In the genomic region with DNA sequence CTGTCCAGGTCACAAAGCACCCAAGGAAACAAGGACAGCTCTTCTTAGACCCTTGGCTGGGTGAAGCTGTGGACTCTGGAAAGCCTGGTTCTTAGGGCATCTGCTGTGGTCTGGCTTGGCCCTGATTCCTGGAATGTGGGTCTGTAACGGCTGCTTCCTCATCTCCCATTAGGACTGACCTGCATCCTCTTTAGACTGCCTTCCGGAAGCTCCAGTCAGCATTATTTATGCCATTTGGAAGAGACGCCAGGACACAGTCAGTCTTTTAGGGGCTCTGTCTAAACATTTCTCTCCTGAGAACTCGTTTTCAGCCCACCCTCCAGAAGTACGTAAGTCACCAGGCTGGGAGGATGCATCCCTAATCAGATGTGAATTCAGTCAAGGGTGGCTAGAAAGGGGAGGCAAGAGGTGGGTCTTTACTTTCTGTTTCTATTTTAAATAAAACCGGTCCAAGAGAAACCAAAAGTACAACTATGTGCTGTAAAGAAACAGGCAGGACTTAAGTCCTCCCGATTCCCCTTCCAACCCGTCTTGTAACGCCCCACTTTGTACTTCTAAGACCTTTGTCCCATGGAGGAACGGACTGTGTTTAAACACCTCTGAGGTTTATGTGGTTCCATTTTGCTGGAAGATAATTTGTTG, we compare ENCODE assay signal across 10 mouse cellular contexts. TPM values are rescaled to one million over a fixed set of nuclear protein-coding genes. Genes with fewer than 3 reads are reported as not detected.
DNase-seq lines count a peak whose midpoint lies in the region; ATAC-seq and TF ChIP-seq lines count a peak whose summit lies in the region.
"Had no signal": no experiment of that assay in that cellular context is flagged by ENCODE, and none has a peak within 500 bp of the region (broad histone marks: within the 10 kb centered on the region; RNA-seq: fewer than 3 reads in every experiment).

No protein-coding gene starts in this region.

- peak overlapping the region; percentile 38 for H3K9ac ChIP-seq in heart, adult 2 months (ENCODE audit: low read depth, low read length)
- H3K9ac ChIP-seq in kidney, embryonic 15.5 days, result no peak overlapping the region
- H3K9ac ChIP-seq: midbrain, embryonic 12.5 days had no signal

- H3K79me2 ChIP-seq in heart, adult 2 months (replicated peaks; ENCODE audit: control insufficient read depth, insufficient read depth, low read length), result no peaks in the 10 kb centered on the region
- no peaks in the 10 kb centered on the region for H3K79me2 ChIP-seq in macrophage (ENCODE audit: inconsistent target)

- peak overlapping the region; percentile 33 for H3K4me2 ChIP-seq in kidney, embryonic 15.5 days
- H3K4me2 ChIP-seq: midbrain, embryonic 12.5 days had no signal

- no peak for TF ChIP-seq CTCF in heart, adult 2 months (IDR thresholded peaks at IDR 0.05)

- H3K9me3 ChIP-seq in kidney, embryonic 15.5 days (replicated peaks), result no peaks in the 10 kb centered on the region
- H3K9me3 ChIP-seq: midbrain, embryonic 12.5 days had no signal

- 38% methylated on average over 10 of the region's 10 CpGs for WGBS in heart, adult 2 months
- WGBS in kidney, embryonic 15.5 days, result 34% methylated on average over 10 of the region's 10 CpGs
- 21% methylated on average over 10 of the region's 10 CpGs for WGBS in macrophage (ENCODE audit: missing documents)

- H3K27ac ChIP-seq in heart, adult 2 months, result peak overlapping the region; percentile 76
- peak overlapping the region; percentile 89 for H3K27ac ChIP-seq in kidney, embryonic 15.5 days
- H3K27ac ChIP-seq in macrophage, result no peak overlapping the region
- H3K27ac ChIP-seq: midbrain, embryonic 12.5 days had no signal

- H3K36me3 ChIP-seq in heart, adult 2 months (ENCODE audit: control insufficient read depth, insufficient read depth, low read length), result no peaks in the 10 kb centered on the region
- H3K36me3 ChIP-seq in kidney, embryonic 15.5 days, result peaks cover 24% of the 10 kb centered on the region
- H3K36me3 ChIP-seq in macrophage (ENCODE audit: inconsistent target), result peaks cover 11% of the 10 kb centered on the region; the same call in 1 of the 2 replicates

- peaks cover 18% of the 10 kb centered on the region for H3K4me1 ChIP-seq in heart, adult 2 months (ENCODE audit: control insufficient read depth, insufficient read depth, low read length)
- H3K4me1 ChIP-seq in kidney, embryonic 15.5 days, result peaks cover 50% of the 10 kb centered on the region
- H3K4me1 ChIP-seq: midbrain, embryonic 12.5 days had no signal

- no peaks in the 10 kb centered on the region for H3K27me3 ChIP-seq in heart, adult 2 months (ENCODE audit: control insufficient read depth, insufficient read depth, low read length)
- H3K27me3 ChIP-seq in kidney, embryonic 15.5 days, result no peaks in the 10 kb centered on the region
- H3K27me3 ChIP-seq: midbrain, embryonic 12.5 days had no signal

- ATAC-seq in kidney, embryonic 15.5 days (replicated peaks; ENCODE audit: low FRiP score), result peak; percentile 34

- intact Hi-C loops in heart, adult 2 months (cut with DNase I), result no loop called here

- peak overlapping the region; percentile 30 for H3K4me3 ChIP-seq in heart, adult 2 months
- H3K4me3 ChIP-seq in kidney, embryonic 15.5 days (replicated peaks), result peak overlapping the region; percentile 3; the same call in 1 of the 2 replicates
- H3K4me3 ChIP-seq in macrophage (ENCODE audit: inconsistent target), result peak overlapping the region; percentile 10; the same call in 1 of the 2 replicates
- H3K4me3 ChIP-seq: midbrain, embryonic 12.5 days had no signal

- DNase-seq in heart, adult 2 months, result no peak
- no peak for DNase-seq in heart, postnatal 4 days
- DNase-seq in Muller cell, postnatal 12 days (ENCODE audit: inconsistent ontology term), result peak; percentile 89
- no peak for DNase-seq in gastrocnemius, postnatal 10 days
- no peak for DNase-seq in left cerebral cortex, adult 18-20 months (ENCODE audit: low spot score in 2 of 2)
- DNase-seq in frontal cortex, postnatal 14 days (ENCODE audit: low spot score in 2 of 2), result no peak
- DNase-seq: cerebellum, adult 2 months had no signal

- no peak for TF ChIP-seq EP300 in heart, adult 2 months (IDR thresholded peaks at IDR 0.05; ENCODE audit: insufficient read depth, low read depth, low read length)

- no peak; the same call in 1 of the 2 replicates for TF ChIP-seq POLR2A in heart, adult 2 months (IDR thresholded peaks at IDR 0.05; ENCODE audit: insufficient read depth, low read depth, low read length)

RNA-seq across cellular contexts. Expression of a gene that starts 25.3 kb away (rescaled TPM):
- total RNA-seq in heart, adult 2 months (2021), result 1 to 10 TPM; 2.6 to 2.7 TPM
- polyA plus RNA-seq in heart, adult 2 months (2012; rRNA removed), result 1.4 and 1.6 TPM in 2 replicates
- total RNA-seq in heart, postnatal 4 days (2021), result 1 to 10 TPM; 1.5 to 1.8 TPM
- polyA plus RNA-seq in kidney, embryonic 15.5 days (2015; fragmentation: Nextera tagmentation; extraction: Ambion mirVana), result 1.6 and 2.0 TPM in 2 replicates
- total RNA-seq in macrophage (2018; cell fraction: chromatin; rRNA removed), result 1 to 10 TPM in 17 of 26 experiments, under 1 TPM in 3, not detected in 6; 0.81 to 3.8 (median 2.5) TPM
- 1 to 10 TPM in 15 of 26 experiments, under 1 TPM in 11; 0.52 to 1.9 (median 1.1) TPM for total RNA-seq in macrophage (2018; cell fraction: cytosol; rRNA removed)
- 1 to 10 TPM in 18 of 26 experiments, under 1 TPM in 5, not detected in 3; 0.52 to 3.9 (median 1.9) TPM for total RNA-seq in macrophage (2018; cell fraction: nucleus; rRNA removed)
- polyA plus RNA-seq in macrophage (2018), result 0.10 to 1.4 TPM (median 1.3 TPM) in 3 replicates
- total RNA-seq in gastrocnemius, postnatal 10 days (2021), result 1 to 10 TPM; 1.2 to 1.4 TPM
- 1 to 10 TPM; 2.1 to 2.5 TPM for total RNA-seq in left cerebral cortex, adult 18-20 months (2021)

RNA-seq across cellular contexts. Expression of a gene that starts 28.5 kb away (rescaled TPM):
- not detected for total RNA-seq in heart, adult 2 months (2021)
- polyA plus RNA-seq in heart, adult 2 months (2012; rRNA removed), result 0.26 and 0.86 TPM in 2 replicates
- not detected for total RNA-seq in heart, postnatal 4 days (2021)
- 0.06 TPM in 2 replicates for polyA plus RNA-seq in kidney, embryonic 15.5 days (2015; fragmentation: Nextera tagmentation; extraction: Ambion mirVana)
- total RNA-seq in macrophage (2018; cell fraction: chromatin; rRNA removed), result under 1 TPM in 8 of 26 experiments, not detected in 18; 0.30 to 0.84 (median 0.45) TPM
- total RNA-seq in macrophage (2018; cell fraction: cytosol; rRNA removed), result under 1 TPM in 22 of 26 experiments, not detected in 4; 0.06 to 0.59 (median 0.24) TPM
- 1 to 10 TPM in 1 of 26 experiments, under 1 TPM in 12, not detected in 13; 0.09 to 1.0 (median 0.33) TPM for total RNA-seq in macrophage (2018; cell fraction: nucleus; rRNA removed)
- polyA plus RNA-seq in macrophage (2018), result 0.11 to 0.18 TPM in 2 of 3 replicates, not detected in the other
- not detected for total RNA-seq in gastrocnemius, postnatal 10 days (2021)
- total RNA-seq in left cerebral cortex, adult 18-20 months (2021), result under 1 TPM; 0.45 to 0.70 TPM

RNA-seq across cellular contexts. Expression of a gene that starts 28.5 kb away (rescaled TPM):
- total RNA-seq in heart, adult 2 months (2021), result 10 to 100 TPM in 1 of 2 experiments, 1 to 10 TPM in 1; 8.5 to 11.7 TPM
- polyA plus RNA-seq in heart, adult 2 months (2012; rRNA removed), result 8.1 and 8.6 TPM in 2 replicates
- total RNA-seq in heart, postnatal 4 days (2021), result 10 to 100 TPM; 21.6 TPM
- polyA plus RNA-seq in kidney, embryonic 15.5 days (2015; fragmentation: Nextera tagmentation; extraction: Ambion mirVana), result 15.6 and 19.4 TPM in 2 replicates
- total RNA-seq in macrophage (2018; cell fraction: chromatin; rRNA removed), result 10 to 100 TPM in 8 of 26 experiments, 1 to 10 TPM in 18; 2.2 to 28.5 (median 7.2) TPM
- total RNA-seq in macrophage (2018; cell fraction: cytosol; rRNA removed), result 10 to 100 TPM in 1 of 26 experiments, 1 to 10 TPM in 25; 3.2 to 10.3 (median 5.4) TPM
- 10 to 100 TPM in 13 of 26 experiments, 1 to 10 TPM in 13; 4.4 to 17.4 (median 10.1) TPM for total RNA-seq in macrophage (2018; cell fraction: nucleus; rRNA removed)
- polyA plus RNA-seq in macrophage (2018), result 3.1 to 6.0 TPM (median 5.1 TPM) in 3 replicates
- 1 to 10 TPM; 1.8 to 1.9 TPM for total RNA-seq in gastrocnemius, postnatal 10 days (2021)
- total RNA-seq in left cerebral cortex, adult 18-20 months (2021), result 1 to 10 TPM; 1.1 to 1.3 TPM

RNA-seq across cellular contexts. Expression of a gene that starts 35.8 kb away (rescaled TPM):
- 100 to 1,000 TPM; 148 to 191 TPM for total RNA-seq in heart, adult 2 months (2021)
- 152 and 158 TPM in 2 replicates for polyA plus RNA-seq in heart, adult 2 months (2012; rRNA removed)
- 10 to 100 TPM; 68.9 to 69.7 TPM for total RNA-seq in heart, postnatal 4 days (2021)
- polyA plus RNA-seq in kidney, embryonic 15.5 days (2015; fragmentation: Nextera tagmentation; extraction: Ambion mirVana), result 115 and 119 TPM in 2 replicates
- total RNA-seq in macrophage (2018; cell fraction: chromatin; rRNA removed), result 10 to 100 TPM in 22 of 26 experiments, 1 to 10 TPM in 4; 2.8 to 44.9 (median 23.4) TPM
- 100 to 1,000 TPM in 14 of 26 experiments, 10 to 100 TPM in 12; 64.7 to 135 (median 100) TPM for total RNA-seq in macrophage (2018; cell fraction: cytosol; rRNA removed)
- total RNA-seq in macrophage (2018; cell fraction: nucleus; rRNA removed), result 10 to 100 TPM; 10.6 to 53.8 (median 31.2) TPM
- 82.1 to 109 TPM (median 92.4 TPM) in 3 replicates for polyA plus RNA-seq in macrophage (2018)
- total RNA-seq in gastrocnemius, postnatal 10 days (2021), result 10 to 100 TPM; 28.1 to 30.1 TPM
- 10 to 100 TPM; 39.4 to 41.8 TPM for total RNA-seq in left cerebral cortex, adult 18-20 months (2021)

RNA-seq across cellular contexts. Expression of a gene that starts 46.9 kb away (rescaled TPM):
- total RNA-seq in heart, adult 2 months (2021), result 1 to 10 TPM; 1.9 to 2.1 TPM
- polyA plus RNA-seq in heart, adult 2 months (2012; rRNA removed), result 0.02 TPM in 1 of 2 replicates, not detected in the other
- 1 to 10 TPM; 2.2 to 2.3 TPM for total RNA-seq in heart, postnatal 4 days (2021)
- polyA plus RNA-seq in kidney, embryonic 15.5 days (2015; fragmentation: Nextera tagmentation; extraction: Ambion mirVana), result 0.09 TPM in 1 of 2 replicates, not detected in the other
- total RNA-seq in macrophage (2018; cell fraction: chromatin; rRNA removed), result not detected
- not detected for total RNA-seq in macrophage (2018; cell fraction: cytosol; rRNA removed)
- total RNA-seq in macrophage (2018; cell fraction: nucleus; rRNA removed), result not detected
- not detected in 3 replicates for polyA plus RNA-seq in macrophage (2018)
- not detected for total RNA-seq in gastrocnemius, postnatal 10 days (2021)
- total RNA-seq in left cerebral cortex, adult 18-20 months (2021), result under 1 TPM; 0.12 to 0.51 TPM
